Mouse (Mus musculus): ENCODE results near the gene Gpr63. TPM values are rescaled to one million over a fixed set of nuclear protein-coding genes. Genes with fewer than 3 reads are reported as not detected.

Gpr63 gene
- polyA plus RNA-seq (2015; fragmentation: Nextera tagmentation; extraction: Ambion mirVana) = 0.69 and 1.1 TPM in 2 replicates

GRCm38 (mm10) chr4:24966299-24966991, at the start of gene Gpr63:
Gene Gpr63 (plus strand): TSS chr4:24966407.

Other genes starting within 250 kb of the Gpr63 start
- 3.4 and 3.6 TPM in 2 replicates for gene Klhl32, start 115.3 kb upstream of the Gpr63 start, polyA plus RNA-seq (2015; fragmentation: Nextera tagmentation; extraction: Ambion mirVana)
- gene Ndufaf4, start 68.3 kb upstream of the Gpr63 start, polyA plus RNA-seq (2015; fragmentation: Nextera tagmentation; extraction: Ambion mirVana) = 29.4 and 35.0 TPM in 2 replicates